Mouse (Mus musculus): Measurements from ENCODE around the gene Vmn1r61.

The Vmn1r61 gene

DNA sequence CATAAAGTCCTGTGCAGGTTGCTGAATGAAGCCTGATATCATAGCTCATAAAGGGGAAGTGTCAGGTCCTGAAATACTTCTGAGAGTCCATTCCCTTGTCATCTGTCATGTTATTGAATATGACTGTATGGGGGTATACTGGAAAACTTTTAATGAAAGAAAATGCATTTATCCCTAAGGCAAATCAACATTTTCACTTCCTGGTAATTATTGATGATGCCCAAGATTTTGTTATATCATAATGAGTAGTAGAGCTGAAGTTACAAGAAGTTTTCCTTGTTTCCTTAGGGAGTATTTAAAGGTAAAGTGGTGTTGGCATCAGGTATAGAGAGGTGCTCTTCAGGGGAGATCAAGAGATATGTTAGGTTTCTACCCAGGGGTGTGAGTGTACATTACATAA, at the start of gene Vmn1r61:
Vmn1r61 (minus strand) TSS at position 101 of the 400 bp plus-strand sequence.
- no peak for DNase-seq

Measured in spleen, adult 18-20 months (tissue).